Comparison of ENCODE assay signal across 7 mouse cellular contexts in the genomic region with DNA sequence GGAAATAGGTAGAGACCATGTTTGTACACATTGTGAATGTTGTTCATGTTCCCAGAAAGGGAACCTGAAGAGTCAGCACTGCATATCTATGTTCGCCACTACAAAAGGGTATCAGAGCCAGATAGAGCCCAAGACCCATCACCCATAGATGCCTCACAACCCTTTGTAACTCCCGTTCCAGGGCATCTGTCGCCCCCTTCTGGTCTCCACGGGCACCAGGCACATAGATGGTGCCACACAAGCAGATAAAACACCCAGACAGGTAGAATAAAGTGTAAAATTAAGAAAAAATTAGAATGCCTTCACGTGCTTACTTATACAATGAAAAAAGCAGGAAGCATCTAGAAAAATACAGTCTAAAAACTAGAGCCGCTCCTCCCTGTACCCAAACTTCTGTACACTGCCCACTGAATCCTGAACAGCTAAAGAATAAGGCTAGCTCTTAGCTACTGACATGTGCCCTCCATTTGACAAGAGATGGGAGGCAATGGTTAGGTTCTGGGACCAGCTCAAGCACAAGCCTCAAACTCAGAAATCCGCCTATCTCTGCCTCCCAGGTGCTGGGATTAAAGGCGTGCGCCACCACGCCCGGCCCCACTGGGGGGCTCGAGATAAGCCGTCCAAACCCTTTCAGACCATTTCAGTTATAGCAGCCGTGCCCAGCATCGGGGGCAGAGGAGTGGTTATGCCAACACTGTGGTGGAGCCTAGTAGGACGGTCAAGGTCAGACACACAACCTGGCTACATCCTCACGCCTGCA. TPM values are rescaled to one million over a fixed set of nuclear protein-coding genes. Genes with fewer than 3 reads are reported as not detected.
DNase-seq lines count a peak whose midpoint lies in the region; ATAC-seq and TF ChIP-seq lines count a peak whose summit lies in the region.

No protein-coding gene starts in this region.

- ATAC-seq in limb, embryonic 13.5 days (ENCODE audit: low FRiP score, low read depth): no peak
- ATAC-seq in neural tube, embryonic 14.5 days (ENCODE audit: low read depth): peak; percentile 54; the same call in 1 of the 2 replicates

- H3ac ChIP-seq in C2C12 (ENCODE audit: control insufficient read depth, insufficient read length, low read depth): peak overlapping the region; percentile 54

- no peaks in the 10 kb centered on the region for H3K27me3 ChIP-seq in C2C12 (ENCODE audit: control insufficient read depth, insufficient read depth, insufficient read length)
- H3K27me3 ChIP-seq in erythroblast, embryonic 14.5 days (ENCODE audit: control insufficient read depth): peaks cover 2% of the 10 kb centered on the region
- H3K27me3 ChIP-seq in limb, embryonic 13.5 days: peaks cover 6% of the 10 kb centered on the region; the same call in 1 of the 2 replicates
- H3K27me3 ChIP-seq in neural tube, embryonic 14.5 days (ENCODE audit: control insufficient read depth, insufficient read depth, low read length): no peaks in the 10 kb centered on the region

- no peaks in the 10 kb centered on the region for H3K79me3 ChIP-seq in C2C12 (ENCODE audit: low read depth)

- peak overlapping the region; percentile 60 for H3K4me2 ChIP-seq in limb, embryonic 13.5 days (replicated peaks)
- H3K4me2 ChIP-seq in neural tube, embryonic 14.5 days (ENCODE audit: low read depth, low read length): peak overlapping the region; percentile 33

- 34% methylated on average over 17 of the region's 17 CpGs for WGBS in limb, embryonic 13.5 days
- WGBS in neural tube, embryonic 14.5 days: 35% methylated on average over 17 of the region's 17 CpGs

- peaks cover 5% of the 10 kb centered on the region; the same call in 1 of the 2 replicates for H3K9me3 ChIP-seq in erythroblast, embryonic 14.5 days (ENCODE audit: control insufficient read depth, low read length)
- no peaks in the 10 kb centered on the region for H3K9me3 ChIP-seq in limb, embryonic 13.5 days
- no peaks in the 10 kb centered on the region for H3K9me3 ChIP-seq in neural tube, embryonic 14.5 days (ENCODE audit: control insufficient read depth, low read length)

- H3K4me1 ChIP-seq in erythroblast, embryonic 14.5 days (ENCODE audit: control insufficient read depth): peaks cover 34% of the 10 kb centered on the region
- peaks cover 4% of the 10 kb centered on the region; the same call in 1 of the 2 replicates for H3K4me1 ChIP-seq in limb, embryonic 13.5 days
- no peaks in the 10 kb centered on the region for H3K4me1 ChIP-seq in neural tube, embryonic 14.5 days (ENCODE audit: control insufficient read depth, insufficient read depth, low read length)

- DNase-seq in 3T3-L1 (ENCODE audit: low read depth, low spot score): peak; percentile 37
- DNase-seq in layer of hippocampus, postnatal 14 days (ENCODE audit: low spot score in 2 of 2): no peak
- DNase-seq in lung, postnatal 25 days (ENCODE audit: low spot score): no peak

- no peak overlapping the region for H3K4me3 ChIP-seq in C2C12 (ENCODE audit: insufficient read depth, poor library complexity, severe bottlenecking)
- H3K4me3 ChIP-seq in erythroblast, embryonic 14.5 days (replicated peaks): peak overlapping the region; percentile 59
- H3K4me3 ChIP-seq in limb, embryonic 13.5 days: peak overlapping the region; percentile 22
- no peak overlapping the region for H3K4me3 ChIP-seq in neural tube, embryonic 14.5 days (ENCODE audit: low read depth, low read length)

- TF ChIP-seq CTCF in C2C12 (IDR thresholded peaks at IDR 0.05; ENCODE audit: control insufficient read depth, insufficient read depth, insufficient read length): peak; percentile 14

- no peak overlapping the region for H3K9ac ChIP-seq in limb, embryonic 13.5 days
- no peak overlapping the region for H3K9ac ChIP-seq in neural tube, embryonic 14.5 days (replicated peaks; ENCODE audit: low read depth, low read length)

- H3K79me2 ChIP-seq in C2C12 (ENCODE audit: control insufficient read depth, insufficient read depth): no peaks in the 10 kb centered on the region

- no peaks in the 10 kb centered on the region for H3K36me3 ChIP-seq in C2C12 (ENCODE audit: control insufficient read depth, insufficient read depth)
- H3K36me3 ChIP-seq in erythroblast, embryonic 14.5 days (ENCODE audit: control insufficient read depth): peaks cover 11% of the 10 kb centered on the region; the same call in 1 of the 2 replicates
- no peaks in the 10 kb centered on the region for H3K36me3 ChIP-seq in limb, embryonic 13.5 days
- no peaks in the 10 kb centered on the region for H3K36me3 ChIP-seq in neural tube, embryonic 14.5 days (ENCODE audit: control insufficient read depth, insufficient read depth, low read length)

- H3K27ac ChIP-seq in limb, embryonic 13.5 days: no peak overlapping the region
- no peak overlapping the region for H3K27ac ChIP-seq in neural tube, embryonic 14.5 days (ENCODE audit: low read depth, low read length)

TF ChIP-seq in C2C12, 6 proteins besides CTCF, POLR2A, EP300 and RAD21:
- TF ChIP-seq MAX (IDR thresholded peaks at IDR 0.05): no peak
- no peak for TF ChIP-seq USF1 (IDR thresholded peaks at IDR 0.05; ENCODE audit: low read depth)
- TF ChIP-seq MYOG (IDR thresholded peaks at IDR 0.05; ENCODE audit: control insufficient read depth, extremely low read depth, insufficient read length): no peak
- TF ChIP-seq MYOD1 (IDR thresholded peaks at IDR 0.05; ENCODE audit: control insufficient read depth, insufficient read length, low read depth): no peak
- TF ChIP-seq CEBPB (IDR thresholded peaks at IDR 0.05; ENCODE audit: low read depth): no peak
- no peak for TF ChIP-seq FOSL1 (IDR thresholded peaks at IDR 0.05; ENCODE audit: insufficient read depth, low read length, poor library complexity, severe bottlenecking)

RNA-seq across cellular contexts. Expression of a gene that starts 9.0 kb away (rescaled TPM):
- polyA plus RNA-seq in C2C12 (2012; fragmentation: generic; extraction: Trizol): 0.12 TPM
- 0.03 and 0.38 TPM in 2 replicates for polyA plus RNA-seq in erythroblast, embryonic 14.5 days (2012)
- 1.1 and 1.2 TPM in 2 replicates for polyA plus RNA-seq in limb, embryonic 13.5 days (2015; fragmentation: Nextera tagmentation; extraction: Ambion mirVana)
- 1.1 and 1.4 TPM in 2 replicates for polyA plus RNA-seq in neural tube, embryonic 14.5 days (2014; fragmentation: Nextera tagmentation; extraction: Ambion mirVana)
- 1 to 10 TPM in 1 of 2 experiments, under 1 TPM in 1; 0.69 to 1.5 TPM for total RNA-seq in layer of hippocampus, postnatal 14 days (2021)

RNA-seq across cellular contexts. Expression of a gene that starts 37.9 kb away (rescaled TPM):
- polyA plus RNA-seq in C2C12 (2012; fragmentation: generic; extraction: Trizol): 115 TPM
- polyA plus RNA-seq in erythroblast, embryonic 14.5 days (2012): 7.2 and 7.6 TPM in 2 replicates
- 102 and 105 TPM in 2 replicates for polyA plus RNA-seq in limb, embryonic 13.5 days (2015; fragmentation: Nextera tagmentation; extraction: Ambion mirVana)
- 60.4 and 65.1 TPM in 2 replicates for polyA plus RNA-seq in neural tube, embryonic 14.5 days (2014; fragmentation: Nextera tagmentation; extraction: Ambion mirVana)
- total RNA-seq in layer of hippocampus, postnatal 14 days (2021): 10 to 100 TPM; 24.0 to 24.6 TPM

Comparison
In these comparisons a context has a peak if more than half of its experiments do, and no peak if none do; other contexts are left out.
1. H3K4me3 ChIP-seq: peak in erythroblast, embryonic 14.5 days (single experiment) and limb, embryonic 13.5 days (single experiment); none in C2C12 (single experiment) and neural tube, embryonic 14.5 days (single experiment).